Mouse (Mus musculus): ENCODE results near the gene Fn3krp. TPM values are rescaled to one million over a fixed set of nuclear protein-coding genes. Genes with fewer than 3 reads are reported as not detected.

Fn3krp gene
- polyA plus RNA-seq, 1 experiment from 2014 or later, result 7.0 TPM

- Histone ChIP-seq H3K4me1 (peaks cover 22% of the 10 kb centered on the region), H3K4me3 (no peak overlapping the region), H3K27ac (replicated peaks) (no peak overlapping the region), H3K9me3 (replicated peaks) (no peaks in the 10 kb centered on the region), H3K27me3 (ENCODE audit: low read depth, poor library complexity, severe bottlenecking) (no peaks in the 10 kb centered on the region), H3K36me3 (no peaks in the 10 kb centered on the region)
- DNase-seq (ENCODE audit: low spot score), result no peak
- WGBS, result 57% methylated on average over 2 of the region's 2 CpGs
Observed at GRCm38 (mm10) chr11:121418932-121419331, 2.3 kb upstream of the Fn3krp start.

DNA sequence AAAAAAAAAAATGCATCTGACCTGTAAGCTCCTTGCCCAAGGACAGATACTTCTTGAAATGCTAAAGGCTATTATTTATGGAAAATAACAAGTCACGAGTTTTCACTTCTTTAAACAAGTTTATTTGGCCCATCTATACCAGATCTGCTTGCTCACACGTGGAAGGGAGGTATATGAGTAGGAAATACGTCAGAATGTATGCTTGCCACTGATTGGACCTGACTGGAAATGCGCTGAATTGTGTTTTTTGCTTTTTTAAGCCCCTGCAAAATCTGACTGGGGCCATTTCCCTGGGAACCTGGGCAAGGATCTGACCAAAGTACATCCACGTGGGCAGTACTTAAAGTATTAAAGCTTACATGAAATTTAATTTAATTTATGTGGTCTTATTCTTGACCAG is 822 bp upstream of the Fn3krp start:
- Histone ChIP-seq H3K27ac (replicated peaks) (no peak overlapping the region), H3K9me3 (replicated peaks) (no peaks in the 10 kb centered on the region), H3K36me3 (no peaks in the 10 kb centered on the region), H3K27me3 (ENCODE audit: low read depth, poor library complexity, severe bottlenecking) (no peaks in the 10 kb centered on the region), H3K4me1 (peaks cover 22% of the 10 kb centered on the region), H3K4me3 (peak overlapping the region; percentile 83)
- no peak for DNase-seq (ENCODE audit: low spot score)
- 53% methylated on average over 5 of the region's 5 CpGs for WGBS

DNA sequence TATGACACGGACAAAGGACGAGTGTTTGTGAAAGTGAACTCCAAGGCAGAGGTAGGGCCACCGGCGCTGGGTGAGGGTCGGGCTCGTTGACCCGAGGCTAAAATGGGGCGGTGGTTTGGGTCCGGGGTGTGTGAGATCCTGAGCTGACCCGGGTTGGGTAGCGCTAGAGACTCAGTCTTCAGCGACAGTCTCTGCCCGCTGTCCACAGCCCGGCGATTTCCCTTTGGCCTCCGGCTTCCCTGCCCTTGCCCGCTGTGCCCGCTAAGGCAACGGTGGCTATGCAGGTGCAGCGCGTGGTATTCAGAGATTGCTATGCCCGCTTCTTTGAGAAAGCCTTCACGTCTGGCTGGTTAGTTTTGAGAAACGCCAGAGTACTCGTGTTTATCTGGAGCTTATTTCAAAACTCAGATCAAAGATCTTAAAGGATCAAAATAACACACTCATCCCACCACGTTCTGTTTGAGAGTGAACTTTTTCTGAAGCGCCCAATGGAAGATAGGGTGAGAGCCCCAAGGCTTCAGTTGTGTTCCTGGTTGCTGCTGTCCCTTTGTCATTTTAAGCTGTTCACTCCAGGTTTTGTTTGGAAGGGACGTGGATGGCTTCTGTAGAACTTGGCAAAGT is 462 bp downstream of the Fn3krp start:
- Histone ChIP-seq H3K4me3 (peak overlapping the region; percentile 83), H3K27ac (replicated peaks) (peak overlapping the region; percentile 86), H3K4me1 (peaks cover 22% of the 10 kb centered on the region), H3K27me3 (ENCODE audit: low read depth, poor library complexity, severe bottlenecking) (no peaks in the 10 kb centered on the region), H3K9me3 (replicated peaks) (no peaks in the 10 kb centered on the region), H3K36me3 (no peaks in the 10 kb centered on the region)
- no peak for DNase-seq (ENCODE audit: low spot score)
- WGBS, result under 1% methylated on average over 28 of the region's 28 CpGs

DNA sequence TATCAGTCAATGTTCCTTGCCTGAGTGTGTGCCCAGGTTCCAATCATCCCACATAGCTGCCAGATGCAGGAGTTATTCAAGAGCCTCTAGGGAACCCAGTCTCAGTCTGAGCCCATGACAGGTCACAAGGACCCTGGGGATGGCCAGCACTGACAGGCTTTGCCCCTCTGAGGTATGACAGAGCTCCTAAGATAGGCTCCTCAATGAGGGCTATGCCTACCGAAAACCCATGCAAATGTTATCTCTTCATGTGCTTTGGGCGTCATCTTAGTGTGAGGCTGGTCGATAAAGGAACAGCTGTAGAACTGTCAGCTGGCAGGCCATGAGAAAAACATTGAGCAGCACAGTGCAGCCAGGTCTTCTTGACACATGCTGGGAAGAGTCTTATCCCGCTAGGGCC is 12.2 kb downstream of the Fn3krp start:
- Histone ChIP-seq H3K4me3 (no peak overlapping the region), H3K27ac (replicated peaks) (no peak overlapping the region), H3K9me3 (replicated peaks) (no peaks in the 10 kb centered on the region), H3K4me1 (peaks cover 19% of the 10 kb centered on the region), H3K36me3 (peaks cover 20% of the 10 kb centered on the region), H3K27me3 (ENCODE audit: low read depth, poor library complexity, severe bottlenecking) (peaks cover 8% of the 10 kb centered on the region; the same call in 1 of the 2 replicates)
- WGBS, result 82% methylated on average over 4 of the region's 4 CpGs
- no peak for DNase-seq (ENCODE audit: low spot score)

GRCm38 (mm10) chr11:121434156-121435155 is 13.3 kb downstream of the Fn3krp start, which contains the start of gene Fn3k:
Gene Fn3k (plus strand): TSS chr11:121434913.
- Histone ChIP-seq H3K27me3 (ENCODE audit: low read depth, poor library complexity, severe bottlenecking) (peaks cover 8% of the 10 kb centered on the region; the same call in 1 of the 2 replicates), H3K4me1 (peaks cover 26% of the 10 kb centered on the region), H3K27ac (replicated peaks) (peak within 1 kb of the TSS; percentile 14; the same call in 1 of the 2 replicates), H3K9me3 (replicated peaks) (no peaks in the 10 kb centered on the region), H3K36me3 (peaks cover 9% of the 10 kb centered on the region), H3K4me3 (peak within 1 kb of the TSS; percentile 53)
- 11% methylated on average over 30 of the region's 30 CpGs for WGBS
- peak; percentile 76 for DNase-seq (ENCODE audit: low spot score)

DNA sequence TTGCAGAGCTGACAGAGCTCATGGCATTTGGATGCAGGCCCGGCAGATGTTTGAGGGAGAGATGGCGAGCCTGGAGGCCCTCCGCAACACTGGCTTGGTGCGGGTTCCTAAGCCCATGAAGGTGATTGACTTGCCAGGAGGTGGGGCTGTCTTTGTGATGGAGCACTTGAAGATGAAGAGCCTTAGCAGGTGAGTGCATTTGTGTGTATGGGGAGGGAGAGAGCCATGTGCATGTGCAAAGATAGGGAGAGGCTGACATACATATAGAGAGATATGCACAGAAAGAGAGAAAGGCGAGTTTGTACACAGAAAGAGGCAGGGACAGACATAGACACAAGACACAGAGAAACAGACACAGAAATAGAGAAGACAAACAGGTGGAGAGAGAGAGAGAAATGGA is 16.0 kb downstream of the Fn3krp start:
- Histone ChIP-seq H3K4me3 (no peak overlapping the region), H3K9me3 (replicated peaks) (no peaks in the 10 kb centered on the region), H3K27ac (replicated peaks) (no peak overlapping the region), H3K36me3 (no peaks in the 10 kb centered on the region), H3K27me3 (ENCODE audit: low read depth, poor library complexity, severe bottlenecking) (peaks cover 8% of the 10 kb centered on the region; the same call in 1 of the 2 replicates), H3K4me1 (peaks cover 32% of the 10 kb centered on the region)
- WGBS, result 76% methylated on average over 5 of the region's 5 CpGs
- no peak for DNase-seq (ENCODE audit: low spot score)

GRCm38 (mm10) chr11:121439686-121440292 is 18.6 kb downstream of the Fn3krp start:
- H3K27me3 ChIP-seq (ENCODE audit: low read depth, poor library complexity, severe bottlenecking), result peaks cover 8% of the 10 kb centered on the region; the same call in 1 of the 2 replicates
- 71% methylated on average over 5 of the region's 5 CpGs for WGBS
- peak overlapping the region; percentile 16; the same call in 1 of the 2 replicates for H3K4me3 ChIP-seq
- 0 out of 2 replicates have a peak overlapping the region, but pooled peaks have one; percentile 52 for H3K27ac ChIP-seq (replicated peaks)
- peaks cover 22% of the 10 kb centered on the region for H3K4me1 ChIP-seq
- DNase-seq (ENCODE audit: low spot score), result no peak
- no peaks in the 10 kb centered on the region for H3K36me3 ChIP-seq
- no peaks in the 10 kb centered on the region for H3K9me3 ChIP-seq (replicated peaks)

DNA sequence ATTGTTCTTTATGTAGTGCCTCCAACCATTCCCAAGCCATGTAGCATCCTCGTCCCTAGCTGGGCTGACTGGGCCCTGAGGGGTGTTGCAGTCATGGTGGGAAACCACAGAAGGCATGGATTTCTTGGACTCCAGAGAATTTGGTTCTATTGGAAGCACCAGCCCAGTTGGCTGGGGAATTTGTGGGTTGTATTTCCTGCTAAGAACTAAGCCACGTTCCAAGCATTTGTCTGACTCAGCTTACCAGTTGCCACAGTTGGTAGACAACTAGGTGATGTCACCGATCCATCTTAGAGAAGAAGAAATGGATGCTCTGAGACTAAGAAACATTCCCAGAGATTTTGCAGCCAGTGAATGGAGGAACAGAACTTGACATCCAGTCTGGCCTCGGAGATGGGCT is 20.5 kb downstream of the Fn3krp start:
- no peak overlapping the region for H3K4me3 ChIP-seq
- 86% methylated on average over 4 of the region's 4 CpGs for WGBS
- H3K27me3 ChIP-seq (ENCODE audit: low read depth, poor library complexity, severe bottlenecking), result no peaks in the 10 kb centered on the region
- no peaks in the 10 kb centered on the region for H3K9me3 ChIP-seq (replicated peaks)
- no peak overlapping the region for H3K27ac ChIP-seq (replicated peaks)
- no peaks in the 10 kb centered on the region for H3K36me3 ChIP-seq
- H3K4me1 ChIP-seq, result peaks cover 13% of the 10 kb centered on the region
- DNase-seq (ENCODE audit: low spot score), result no peak

- H3K9me3 ChIP-seq (replicated peaks), result no peaks in the 10 kb centered on the region
- H3K4me3 ChIP-seq, result no peak overlapping the region
- 73% methylated on average over 2 of the region's 2 CpGs for WGBS
- no peak overlapping the region for H3K27ac ChIP-seq (replicated peaks)
- no peaks in the 10 kb centered on the region for H3K27me3 ChIP-seq (ENCODE audit: low read depth, poor library complexity, severe bottlenecking)
- DNase-seq (ENCODE audit: low spot score), result no peak
- no peaks in the 10 kb centered on the region for H3K36me3 ChIP-seq
- peaks cover 13% of the 10 kb centered on the region for H3K4me1 ChIP-seq
Observed at GRCm38 (mm10) chr11:121442076-121442475, 20.9 kb downstream of the Fn3krp start.

DNA sequence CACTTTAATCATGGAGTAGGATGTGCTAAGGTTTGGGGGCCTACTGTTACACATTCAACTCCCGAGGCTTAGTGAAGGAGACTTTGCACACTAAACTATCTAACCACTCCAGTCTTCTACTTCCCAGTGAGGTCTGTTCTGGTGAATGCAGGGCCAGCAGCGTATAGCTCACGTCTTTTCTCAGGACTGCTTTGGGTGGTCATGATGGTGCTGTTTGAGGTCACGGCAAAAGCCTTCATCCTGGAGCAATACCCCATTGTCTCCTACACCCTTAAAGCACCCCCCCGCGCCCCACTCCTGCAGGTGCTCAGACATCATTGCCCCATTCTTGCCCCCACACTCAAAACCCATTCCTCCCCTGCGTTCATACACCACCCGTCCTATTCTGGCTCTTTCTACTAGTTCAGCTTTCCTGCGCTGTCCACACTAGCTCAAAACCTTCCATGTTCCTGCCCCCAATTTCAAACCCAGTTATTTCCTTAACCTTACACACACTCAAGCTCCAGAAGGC is 30.1 kb downstream of the Fn3krp start:
- Histone ChIP-seq H3K4me1 (peaks cover 21% of the 10 kb centered on the region), H3K36me3 (peaks cover 16% of the 10 kb centered on the region), H3K4me3 (peak overlapping the region; percentile 94), H3K27ac (replicated peaks) (peak overlapping the region; percentile 85), H3K9me3 (replicated peaks) (no peaks in the 10 kb centered on the region), H3K27me3 (ENCODE audit: low read depth, poor library complexity, severe bottlenecking) (peaks cover 12% of the 10 kb centered on the region)
- WGBS, result 24% methylated on average over 9 of the region's 9 CpGs
- no peak for DNase-seq (ENCODE audit: low spot score)

- Histone ChIP-seq H3K9me3 (replicated peaks) (no peaks in the 10 kb centered on the region), H3K36me3 (peaks cover 24% of the 10 kb centered on the region), H3K27me3 (ENCODE audit: low read depth, poor library complexity, severe bottlenecking) (peaks cover 12% of the 10 kb centered on the region), H3K4me3 (peak within 1 kb of the TSS; percentile 94), H3K27ac (replicated peaks) (peak within 1 kb of the TSS; percentile 85), H3K4me1 (peaks cover 21% of the 10 kb centered on the region)
- WGBS, result under 1% methylated on average over 58 of the region's 58 CpGs
- peak; percentile 92 for DNase-seq (ENCODE audit: low spot score)
Observed at GRCm38 (mm10) chr11:121451753-121452635, 30.8 kb downstream of the Fn3krp start, which contains the start of gene Tbcd. Gene Tbcd (plus strand): TSS chr11:121451949.

Data from midbrain, embryonic 10.5 days (tissue).